Mouse (Mus musculus) subcutaneous adipose tissue, adult 2 months (tissue): ENCODE data around the gene Olfr482. TPM values are rescaled to one million over a fixed set of nuclear protein-coding genes. Genes with fewer than 3 reads are reported as not detected.

Experiments used
- polyA plus RNA-seq: library from polyadenylated mRNA; depleted of rRNA; stranded (reverse); fragments of >200 nt; gene quantifications from 2 replicates; pipeline ENCODE4 v1.2.3, GENCODE M21; 2012; ENCODE audit warnings: low replicate concordance; rRNA removed

Gene Olfr482
- polyA plus RNA-seq: not detected in 2 replicates

DNA sequence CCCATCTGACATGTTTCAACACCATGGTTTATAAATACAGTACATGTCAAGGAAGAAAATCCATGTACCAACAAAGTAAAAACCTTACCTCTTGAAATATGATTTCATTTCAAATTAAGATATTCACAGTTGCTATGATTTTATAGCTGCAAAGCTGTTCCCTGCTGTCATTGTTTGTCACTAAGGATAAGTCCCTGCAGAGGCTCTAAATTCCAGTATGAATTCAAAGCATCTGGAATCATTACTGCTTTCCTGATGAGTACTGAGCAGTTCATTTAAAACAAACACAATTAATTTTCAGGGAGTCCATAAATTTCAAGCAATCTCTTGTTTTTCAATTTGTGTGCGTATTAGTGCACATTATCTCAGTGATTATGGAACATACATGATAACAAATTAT, at the start of gene Olfr482:
Gene Olfr482, minus strand, starts transcription at position 101 of the 400 bp plus-strand sequence.

GRCm38 (mm10) chr7:108127349-108127748, 30.0 kb upstream of the Olfr482 start, which contains the start of gene Olfr484:
Gene Olfr484 (minus strand): TSS chr7:108127449.

DNA sequence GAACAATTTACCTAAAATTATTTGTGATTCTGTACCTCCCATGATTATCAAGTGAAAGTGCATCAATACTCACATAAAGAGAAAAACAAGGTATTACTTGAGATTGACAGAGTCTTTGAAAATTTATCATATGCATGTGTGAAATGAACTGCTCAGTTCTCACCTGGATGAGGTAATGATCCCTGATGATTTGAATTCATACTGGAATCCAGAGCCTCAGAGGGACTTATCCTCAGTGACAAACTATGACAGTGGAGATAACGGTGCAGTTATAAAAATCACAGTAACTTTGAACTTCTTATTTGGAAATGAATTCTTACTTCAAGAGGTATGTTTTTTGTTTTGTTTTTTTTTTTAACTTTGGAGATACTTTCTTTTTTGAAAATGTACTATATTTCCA, 3.2 kb upstream of the Olfr482 start, which contains the start of gene Olfr483:
Gene Olfr483, plus strand, starts transcription at position 301 of the 400 bp plus-strand sequence.

DNA sequence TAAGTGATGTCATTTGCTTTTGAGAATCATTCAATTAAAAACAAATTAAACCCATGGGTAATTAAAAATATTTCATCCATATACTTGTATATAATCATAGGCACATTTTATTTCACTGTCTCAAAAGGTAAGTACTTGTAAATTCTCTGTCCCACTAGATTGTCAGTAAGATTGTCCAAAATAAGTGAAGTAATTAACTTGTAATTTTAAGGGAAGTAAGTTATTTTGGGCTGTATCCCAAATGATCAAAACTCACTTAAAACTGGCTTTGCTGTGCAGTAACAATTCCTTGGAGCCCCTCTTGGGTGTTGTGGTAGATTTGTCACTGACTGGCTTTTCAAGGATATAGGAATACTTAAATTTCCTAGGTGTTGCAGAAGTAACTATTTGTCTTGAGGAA, 17.8 kb downstream of the Olfr482 start, which contains the start of gene Olfr481:
Gene Olfr481, plus strand, starts transcription at position 301 of the 400 bp plus-strand sequence.

GRCm38 (mm10) chr7:108067246-108067645, 30.1 kb downstream of the Olfr482 start, which contains the start of gene Olfr480:
Gene Olfr480 (minus strand): TSS chr7:108067346.

DNA sequence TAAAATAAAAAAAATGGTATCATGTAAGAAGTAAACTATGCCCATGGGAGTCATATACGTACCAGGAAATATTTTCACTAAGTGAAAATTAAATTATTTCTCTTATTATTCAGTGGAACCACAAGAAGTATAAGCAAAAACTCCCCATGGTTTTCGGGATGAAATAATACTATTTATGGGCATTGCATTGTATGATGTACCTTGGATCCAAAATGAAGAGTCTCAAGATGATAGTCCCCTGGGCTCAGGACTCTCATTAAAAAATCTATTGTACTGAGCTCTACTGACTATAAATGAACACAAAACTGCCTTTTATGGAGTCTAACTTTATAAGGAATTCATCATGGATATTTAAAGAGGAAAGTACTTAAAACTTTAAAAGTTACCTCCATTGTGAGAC, 47.0 kb downstream of the Olfr482 start, which contains the start of gene Olfr479:
Gene Olfr479, plus strand, starts transcription at position 301 of the 400 bp plus-strand sequence.

Other genes starting within 250 kb of the Olfr482 start
- not detected in 2 replicates for gene Olfr472, start 199.7 kb downstream of the Olfr482 start, polyA plus RNA-seq
- gene Olfr473, start 167.1 kb downstream of the Olfr482 start, polyA plus RNA-seq: not detected in 2 replicates
- not detected in 2 replicates for gene Olfr474, start 142.9 kb downstream of the Olfr482 start, polyA plus RNA-seq
- gene Olfr476, start 132.8 kb downstream of the Olfr482 start, polyA plus RNA-seq: not detected in 2 replicates
- not detected in 2 replicates for gene Olfr477, start 110.9 kb downstream of the Olfr482 start, polyA plus RNA-seq
- gene Olfr478, start 63.6 kb downstream of the Olfr482 start, polyA plus RNA-seq: not detected in 2 replicates
- not detected in 2 replicates for gene Olfr479, start 46.9 kb downstream of the Olfr482 start, polyA plus RNA-seq
- not detected in 2 replicates for gene Olfr480, start 30.2 kb downstream of the Olfr482 start, polyA plus RNA-seq
- gene Olfr481, start 17.7 kb downstream of the Olfr482 start, polyA plus RNA-seq: not detected in 2 replicates
- gene Olfr483, start 3.3 kb upstream of the Olfr482 start, polyA plus RNA-seq: not detected in 2 replicates
- not detected in 2 replicates for gene Olfr484, start 29.9 kb upstream of the Olfr482 start, polyA plus RNA-seq
- not detected in 2 replicates for gene Olfr485, start 62.3 kb upstream of the Olfr482 start, polyA plus RNA-seq
- not detected in 2 replicates for gene Olfr486, start 75.2 kb upstream of the Olfr482 start, polyA plus RNA-seq
- gene Olfr487, start 117.0 kb upstream of the Olfr482 start, polyA plus RNA-seq: not detected in 2 replicates
- gene Olfr488, start 160.8 kb upstream of the Olfr482 start, polyA plus RNA-seq: not detected in 2 replicates
- not detected in 2 replicates for gene Olfr490, start 191.3 kb upstream of the Olfr482 start, polyA plus RNA-seq
- not detected in 2 replicates for gene Olfr491, start 215.9 kb upstream of the Olfr482 start, polyA plus RNA-seq
- not detected in 2 replicates for gene Olfr492, start 226.1 kb upstream of the Olfr482 start, polyA plus RNA-seq
- not detected in 2 replicates for gene Olfr493, start 249.4 kb upstream of the Olfr482 start, polyA plus RNA-seq